Mouse (Mus musculus) MEL (cell line): ENCODE measurements around the gene Rps21. TPM values are rescaled to one million over a fixed set of nuclear protein-coding genes. Genes with fewer than 3 reads are reported as not detected.

Experiments
- DNase-seq: peaks from one replicate; pipeline ENCODE4 v3.0.0; 2011; ENCODE audit warnings: low read depth, low spot score
- H3K27ac ChIP-seq: 2 replicates; pipeline ENCODE4 v1.5.1; 2012; ENCODE audit warnings: low read depth, mild to moderate bottlenecking, control low read depth, low read length, moderate library complexity; ENCODE audit not compliant: control insufficient read depth
- H3K27me3 ChIP-seq, 2 experiments: fragments of 150-350 bp in 1 of 2; sonication (generic) in 1 of 2; 2 replicates each; pipeline ENCODE4 v1.6.1; 2012; ENCODE audit warnings: low read length in 2 of 2, mild to moderate bottlenecking in 2 of 2, improper control_type of control experiment in 1 of 2, moderate library complexity in 1 of 2; ENCODE audit not compliant: insufficient read depth in 2 of 2, control insufficient read depth in 1 of 2
- H3K36me3 ChIP-seq, 2 experiments: 2 replicates each; pipeline ENCODE4 v1.6.1; 2012 to 2014; ENCODE audit warnings: low read length in 2 of 2, improper control_type of control experiment in 1 of 2, inconsistent platforms in 1 of 2, mild to moderate bottlenecking in 1 of 2; ENCODE audit not compliant: insufficient read depth in 2 of 2, control insufficient read depth in 1 of 2
- H3K4me1 ChIP-seq, 2 experiments: fragments of 150-350 bp in 1 of 2; sonication (generic) in 1 of 2; 2 replicates each; pipeline ENCODE4 v1.6.1; 2012; ENCODE audit warnings: low read length in 2 of 2, improper control_type of control experiment in 1 of 2, mild to moderate bottlenecking in 1 of 2; ENCODE audit not compliant: insufficient read depth in 2 of 2, control insufficient read depth in 1 of 2
- H3K4me3 ChIP-seq, 2 experiments: fragments of 150-350 bp in 1 of 2; sonication (generic) in 1 of 2; 2 replicates each; pipeline ENCODE4 v1.5.1; 2012; ENCODE audit warnings: low read depth in 2 of 2, low read length in 2 of 2, mild to moderate bottlenecking in 2 of 2, moderate library complexity in 2 of 2, control low read depth in 1 of 2, improper control_type of control experiment in 1 of 2; ENCODE audit not compliant: control insufficient read depth in 1 of 2, insufficient read depth in 1 of 2
- H3K79me2 ChIP-seq: 2 replicates; pipeline ENCODE4 v1.6.1; 2012; ENCODE audit warnings: mild to moderate bottlenecking, low read length, moderate library complexity; ENCODE audit not compliant: control insufficient read depth, poor library complexity, insufficient read depth
- H3K9ac ChIP-seq: 2 replicates; pipeline ENCODE4 v1.6.1; 2012; ENCODE audit warnings: low read depth, mild to moderate bottlenecking, control low read depth, low read length, moderate library complexity; ENCODE audit not compliant: control insufficient read depth, poor library complexity, severe bottlenecking
- H3K9me3 ChIP-seq: fragments of 150-350 bp; sonication (generic); replicated peaks from 2 replicates; pipeline ENCODE4 v1.6.1; 2012; ENCODE audit warnings: mild to moderate bottlenecking, low read length, improper control_type of control experiment, moderate library complexity; ENCODE audit not compliant: insufficient read depth
- CTCF ChIP-seq, 3 experiments: IDR thresholded peaks in 2 of 3; conservative IDR thresholded peaks in 1 of 3; 2 replicates each; pipeline ENCODE4 v1.5.1; 2011 to 2012; ENCODE audit warnings: low read length in 3 of 3, low read depth in 2 of 3, mild to moderate bottlenecking in 2 of 3, improper control_type of control experiment in 1 of 3, inconsistent platforms in 1 of 3, mixed read lengths in 1 of 3, moderate library complexity in 1 of 3; ENCODE audit not compliant: control insufficient read depth in 1 of 3, insufficient read depth in 1 of 3, poor library complexity in 1 of 3, severe bottlenecking in 1 of 3
- ELF1 ChIP-seq: IDR thresholded peaks from 2 replicates; pipeline ENCODE4 v1.6.1; 2014; ENCODE audit warnings: low read depth, mild to moderate bottlenecking, inconsistent platforms, low read length, improper control_type of control experiment, moderate library complexity
- EP300 ChIP-seq, 2 experiments: IDR thresholded peaks; 2 replicates each; pipeline ENCODE4 v1.6.1; 2011; ENCODE audit warnings: improper control_type of control experiment in 2 of 2, low read length in 2 of 2, low read depth in 1 of 2, mild to moderate bottlenecking in 1 of 2
- GABPA ChIP-seq: IDR thresholded peaks from 2 replicates; pipeline ENCODE4 v1.6.1; 2012; ENCODE audit warnings: low read depth, mild to moderate bottlenecking, inconsistent platforms, low read length, improper control_type of control experiment, moderate library complexity
- GATA1 ChIP-seq: IDR thresholded peaks from 2 replicates; pipeline ENCODE4 v1.6.1; 2011; ENCODE audit warnings: low read depth, low read length, improper control_type of control experiment
- HCFC1 ChIP-seq: IDR thresholded peaks from 2 replicates; pipeline ENCODE4 v1.6.1; 2012; ENCODE audit warnings: low read depth, mild to moderate bottlenecking, inconsistent platforms, low read length, improper control_type of control experiment, moderate library complexity
- JUND ChIP-seq: IDR thresholded peaks from 2 replicates; pipeline ENCODE4 v1.6.1; 2011; ENCODE audit warnings: low read depth, mild to moderate bottlenecking, improper control_type of control experiment, low read length
- KAT2A ChIP-seq: conservative IDR thresholded peaks from 2 replicates; pipeline ENCODE4 v1.6.1; 2012; ENCODE audit warnings: low read depth, low read length, improper control_type of control experiment, inconsistent platforms
- MAZ ChIP-seq: IDR thresholded peaks from 2 replicates; pipeline ENCODE4 v1.6.1; 2012; ENCODE audit warnings: low read depth, mild to moderate bottlenecking, inconsistent platforms, low read length, improper control_type of control experiment
- MYC ChIP-seq: IDR thresholded peaks from 2 replicates; pipeline ENCODE4 v1.6.1; 2011; ENCODE audit warnings: low read depth, mild to moderate bottlenecking, low read length, improper control_type of control experiment, moderate library complexity
- NELFE ChIP-seq: IDR thresholded peaks from 2 replicates; pipeline ENCODE4 v1.6.1; 2011; ENCODE audit warnings: low read depth, low read length, improper control_type of control experiment
- POLR2AphosphoS2 ChIP-seq: IDR thresholded peaks from 2 replicates; pipeline ENCODE4 v1.6.1; 2011; ENCODE audit warnings: low read length, improper control_type of control experiment
- POLR2AphosphoS5 ChIP-seq: IDR thresholded peaks from 2 replicates; pipeline ENCODE4 v1.6.1; 2012; ENCODE audit warnings: low read depth, borderline replicate concordance, mild to moderate bottlenecking, inconsistent platforms, low read length, moderate library complexity, mixed read lengths
- RAD21 ChIP-seq: IDR thresholded peaks from 2 replicates; pipeline ENCODE4 v1.6.1; 2011; ENCODE audit warnings: mild to moderate bottlenecking, low read depth, low read length, improper control_type of control experiment
- SIN3A ChIP-seq: IDR thresholded peaks from 2 replicates; pipeline ENCODE4 v1.6.1; 2012; ENCODE audit warnings: low read length, improper control_type of control experiment, inconsistent platforms
- SMC3 ChIP-seq: IDR thresholded peaks from 2 replicates; pipeline ENCODE4 v1.6.1; 2011; ENCODE audit warnings: low read depth, low read length, improper control_type of control experiment
- TBP ChIP-seq: IDR thresholded peaks from 2 replicates; pipeline ENCODE4 v1.8.0; 2011; ENCODE audit warnings: low read depth, low read length, improper control_type of control experiment
- ZC3H11A ChIP-seq: IDR thresholded peaks from 2 replicates; pipeline ENCODE4 v1.6.1; 2012; ENCODE audit warnings: low read depth, mild to moderate bottlenecking, inconsistent platforms, low read length, improper control_type of control experiment
- ZMIZ1 ChIP-seq: IDR thresholded peaks from 2 replicates; pipeline ENCODE4 v1.6.1; 2012; ENCODE audit warnings: low read depth, mild to moderate bottlenecking, inconsistent platforms, low read length, improper control_type of control experiment, moderate library complexity
- polyA plus RNA-seq, 2 experiments: library from polyadenylated mRNA; stranded (reverse) in 1 of 2; unstranded in 1 of 2; fragments of >175 nt in 1 of 2; fragments of >200 nt in 1 of 2; gene quantifications; 2 replicates each; pipeline versions ENCODE4 v1.2.1 to v1.2.4; 2012; ENCODE audit warnings: low replicate concordance in 2 of 2, low read depth in 1 of 2; ENCODE audit not compliant: insufficient read length in 2 of 2, insufficient read depth in 1 of 2, missing spikeins in 1 of 2
- total RNA-seq: library from RNA; depleted of rRNA; stranded (reverse); fragments of 300-350 nt; gene quantifications from 2 replicates; pipeline ENCODE4 v1.2.3, GENCODE M21; 2012

Rps21 gene
- total and polyA plus RNA-seq, 3 experiments, result 995 to 4,916 (median 1,182) TPM

- no peak for TF ChIP-seq ZMIZ1
- TF ChIP-seq CTCF (IDR thresholded peaks at IDR 0.05 in 2 of 3, conservative IDR thresholded peaks at IDR 0.05 in 1 of 3; ENCODE audit: control insufficient read depth in 1 of 3, insufficient read depth in 1 of 3, low read depth in 2 of 3, low read length in 3 of 3, poor library complexity in 1 of 3, severe bottlenecking in 1 of 3), result peak; percentile 72 to 89 (median 81)
- no peak for TF ChIP-seq KAT2A
- TF ChIP-seq HCFC1, result peak; percentile 24; the same call in 1 of the 2 replicates
- no peak for TF ChIP-seq EP300 (IDR thresholded peaks at IDR 0.05; ENCODE audit: low read depth in 1 of 2, low read length in 2 of 2)
- 0 out of 2 replicates have a peak, but pooled peaks have one; percentile 29 for TF ChIP-seq MYC
- TF ChIP-seq TBP, result 0 out of 2 replicates have a peak, but pooled peaks have one; percentile 22
- no peak for TF ChIP-seq GATA1
- TF ChIP-seq GABPA, result no peak
- no peak for TF ChIP-seq POLR2AphosphoS2
- no peak for TF ChIP-seq MAZ
- TF ChIP-seq POLR2AphosphoS5, result no peak
- no peak for TF ChIP-seq NELFE
- peak; percentile 82 for TF ChIP-seq SMC3
- TF ChIP-seq RAD21, result peak; percentile 93
- TF ChIP-seq JUND, result no peak
- TF ChIP-seq ZC3H11A, result peak; percentile 84
- TF ChIP-seq, all 39 proteins: peak for 7
- H3K9ac ChIP-seq, result peak overlapping the region; percentile 39; the same call in 1 of the 2 replicates
- peak; percentile 84 for DNase-seq
- peaks cover 0 to 8% of the 10 kb centered on the region in 2 experiments; a peak in 2 of 4 replicates for H3K36me3 ChIP-seq
- peaks cover 0 to 17% of the 10 kb centered on the region in 2 experiments; a peak in 2 of 4 replicates for H3K4me1 ChIP-seq
- H3K4me3 ChIP-seq, result 0 out of 4 replicates have a peak overlapping the region, but pooled peaks of 1 of the 2 experiments have one; percentile 16
- H3K27me3 ChIP-seq, result no peaks in the 10 kb centered on the region
- H3K79me2 ChIP-seq, result no peaks in the 10 kb centered on the region; the same call in 1 of the 2 replicates
- H3K9me3 ChIP-seq, result no peaks in the 10 kb centered on the region
- no peak overlapping the region for H3K27ac ChIP-seq
Measured at GRCm38 (mm10) chr2:180250930-180251611, 6.1 kb upstream of the Rps21 start.

GRCm38 (mm10) chr2:180251838-180252237 lies 5.3 kb upstream of the Rps21 start:
- Histone ChIP-seq H3K9ac (no peak overlapping the region), H3K9me3 (no peaks in the 10 kb centered on the region), H3K79me2 (peaks cover 3% of the 10 kb centered on the region), H3K4me1 (peaks cover 0 to 17% of the 10 kb centered on the region in 2 experiments; a peak in 2 of 4 replicates), H3K27ac (no peak overlapping the region), H3K4me3 (no peak overlapping the region), H3K27me3 (no peaks in the 10 kb centered on the region), H3K36me3 (peaks cover 0 to 9% of the 10 kb centered on the region in 2 experiments; a peak in 2 of 4 replicates)
- no peak for DNase-seq
- no peak for TF ChIP-seq SIN3A
- no peak for TF ChIP-seq ELF1
